Mouse (Mus musculus) cerebellum, adult 9-10 months (tissue): Measurements from ENCODE around the gene Atxn1.
A peak's percentile ranks its signal among the peaks of the same experiment; 100 is the strongest.

ENCODE experiments used
- DNase-seq: peaks from one replicate; pipeline ENCODE4 v3.0.0; 2022

The Atxn1 gene

DNA sequence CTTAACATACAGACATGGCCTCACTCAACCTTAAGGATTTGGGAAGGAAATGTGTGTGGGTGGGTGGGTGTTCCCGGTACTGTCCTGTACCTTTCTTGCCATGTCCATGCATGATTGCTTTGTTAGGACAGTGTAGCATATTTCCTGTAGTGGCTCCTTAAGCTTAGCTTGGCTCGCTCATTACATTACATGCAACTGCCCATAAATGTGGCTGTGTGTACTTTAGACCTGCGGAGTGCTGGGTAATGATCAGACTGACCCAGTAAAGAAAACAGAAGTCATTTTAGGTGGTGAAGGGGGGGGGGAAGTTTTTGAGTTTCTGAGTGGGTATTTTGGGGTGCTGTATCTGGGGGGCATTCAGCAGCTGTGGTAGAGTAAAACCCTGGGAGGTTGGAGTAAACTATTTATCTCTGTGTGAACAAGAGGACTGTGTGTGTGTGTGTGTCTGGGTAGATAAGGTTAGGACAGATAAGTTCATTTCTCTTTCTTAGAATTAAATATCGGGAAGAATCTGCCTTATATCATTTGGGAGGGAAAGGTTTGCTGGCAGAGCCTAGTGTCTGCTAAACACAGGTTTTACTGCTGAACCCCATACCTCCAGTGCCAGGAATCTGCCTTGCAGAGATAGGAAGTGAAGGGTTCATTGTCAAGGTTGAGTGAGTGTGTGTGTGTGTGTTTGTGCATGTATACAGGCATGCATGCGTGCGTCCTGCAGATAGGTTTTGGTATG, 452.9 kb downstream of the Atxn1 start:
- DNase-seq = no peak

GRCm38 (mm10) chr13:45509366-45509765, 455.4 kb downstream of the Atxn1 start:
- DNase-seq = no peak

DNA sequence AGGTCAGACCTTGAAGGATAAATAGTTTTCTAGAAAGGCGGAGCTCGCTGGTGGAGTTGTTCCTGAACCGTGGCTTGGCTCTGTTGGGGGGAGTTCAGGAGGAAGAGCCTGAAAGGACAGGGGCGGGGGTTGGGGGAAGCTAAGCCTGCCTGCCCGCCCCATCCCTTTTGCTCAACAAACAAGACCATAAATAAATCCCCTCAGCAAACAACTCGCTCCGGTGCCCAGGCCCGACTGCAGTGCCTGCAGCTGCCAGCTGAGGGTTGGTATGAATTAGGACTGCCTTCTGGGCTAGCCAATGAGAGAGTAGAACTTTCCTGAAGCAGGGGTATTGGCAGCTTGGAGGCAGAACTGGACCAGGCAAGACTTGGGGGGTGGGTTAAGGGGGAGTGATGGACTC, 456.3 kb downstream of the Atxn1 start:
- DNase-seq = peak; percentile 67

DNA sequence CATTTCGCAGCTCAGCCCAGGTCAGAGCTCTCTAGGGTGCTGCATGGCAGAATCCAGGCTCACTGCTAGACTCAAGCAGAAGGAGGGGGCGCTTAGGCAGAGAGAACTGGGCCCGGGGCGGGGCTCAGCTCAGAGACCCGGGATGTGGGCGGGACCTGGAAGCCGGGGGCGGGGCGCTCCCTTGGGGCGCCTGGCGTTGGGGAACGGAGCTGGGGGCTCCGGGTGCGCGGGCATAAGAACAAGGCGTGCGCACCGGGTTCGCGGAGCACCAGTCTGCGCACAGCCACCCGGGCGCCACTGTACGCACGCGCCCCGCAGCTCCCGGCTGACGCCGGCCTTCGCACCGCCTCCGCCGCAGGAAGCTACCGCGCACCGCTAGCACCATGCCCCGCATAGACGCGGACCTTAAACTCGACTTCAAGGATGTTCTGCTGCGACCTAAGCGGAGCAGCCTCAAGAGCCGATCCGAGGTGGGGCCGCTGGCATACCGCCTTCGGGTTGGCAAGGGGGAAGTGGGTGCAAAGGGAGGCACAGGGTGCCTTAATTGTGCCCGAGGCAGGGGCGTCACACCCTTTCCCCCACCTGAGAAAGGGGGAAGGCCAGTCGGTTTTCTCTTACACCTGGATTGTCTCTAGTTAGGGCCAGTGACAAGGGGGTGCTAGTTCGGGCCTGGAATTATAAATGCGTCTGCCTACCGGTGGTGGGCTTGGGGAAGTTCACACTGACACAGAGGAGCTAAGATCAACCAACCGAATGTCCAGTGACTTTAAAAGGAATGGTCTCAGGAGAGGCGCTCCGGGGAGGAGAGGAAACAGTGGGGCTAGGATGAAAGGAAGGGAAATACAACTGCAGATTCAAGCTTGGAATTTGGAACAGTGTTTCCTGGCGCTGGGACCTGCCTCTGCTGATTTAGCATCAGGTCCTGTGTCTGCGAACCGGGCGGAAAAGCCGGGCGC, 457.3 kb downstream of the Atxn1 start, which contains the start of gene Gmpr:
Gene Gmpr (plus strand): TSS at position 171 of the 956 bp plus-strand sequence.
- peak; percentile 79 for DNase-seq

- DNase-seq = no peak
Measured at GRCm38 (mm10) chr13:45505546-45505945, 459.3 kb downstream of the Atxn1 start.

DNA sequence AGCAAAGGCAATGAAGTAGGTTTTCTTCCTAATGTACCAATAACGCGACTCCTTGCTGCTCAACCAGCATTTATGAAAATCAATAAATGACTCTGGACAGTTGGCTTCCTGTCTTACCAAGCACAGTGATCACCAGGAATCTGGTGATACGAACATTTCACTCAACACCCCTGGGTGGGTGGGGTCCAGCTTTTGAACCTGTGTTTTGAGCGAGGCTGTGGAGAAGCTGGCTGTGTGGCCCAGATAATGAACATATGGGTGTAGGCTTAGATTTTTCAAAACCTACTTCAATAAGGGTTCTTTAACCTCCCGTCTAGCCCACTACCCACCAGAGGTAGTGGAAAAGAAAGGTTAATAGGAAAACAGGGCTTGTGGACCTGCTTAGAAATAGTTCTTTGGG, 462.0 kb downstream of the Atxn1 start:
- no peak for DNase-seq

GRCm38 (mm10) chr13:45499906-45500305, 464.9 kb downstream of the Atxn1 start:
- DNase-seq = no peak
